Mouse (Mus musculus) granulocyte monocyte progenitor cell, adult 5-6 weeks (primary cell): ENCODE measurements at regions not wholly inside any gene's neighbourhood (a gene's known extent, or its start where the extent isn't known, plus 50 kb on each side); places are given as distances from the start of the nearest gene placed in this dataset.

Experiments used
- ATAC-seq: replicated peaks from 2 replicates; pipeline ENCODE4 v1.8.0; 2016; ENCODE audit warnings: mild to moderate bottlenecking, moderate TSS enrichment, inconsistent platforms; ENCODE audit not compliant: poor library complexity, severe bottlenecking

DNA sequence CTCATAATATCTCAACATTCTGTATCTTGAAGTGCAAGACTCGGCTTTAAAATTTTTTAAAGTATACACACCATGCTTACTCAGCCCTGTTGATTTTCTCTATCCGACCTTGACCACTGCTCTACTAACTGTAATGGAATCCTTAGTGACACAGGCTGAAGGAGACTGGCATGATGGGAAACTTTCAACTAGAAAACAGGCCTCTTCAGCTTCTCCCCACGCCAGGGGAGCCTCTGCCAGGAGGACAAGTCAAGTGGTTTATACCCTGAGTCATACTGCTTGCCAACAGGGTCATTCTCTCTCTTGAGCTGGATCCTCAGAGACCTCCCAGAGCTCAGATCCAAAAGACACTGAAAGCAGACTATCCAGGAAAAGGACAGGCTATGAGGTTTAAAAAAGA lies 245.7 kb downstream of the Ptprc start:
- ATAC-seq = no peak

DNA sequence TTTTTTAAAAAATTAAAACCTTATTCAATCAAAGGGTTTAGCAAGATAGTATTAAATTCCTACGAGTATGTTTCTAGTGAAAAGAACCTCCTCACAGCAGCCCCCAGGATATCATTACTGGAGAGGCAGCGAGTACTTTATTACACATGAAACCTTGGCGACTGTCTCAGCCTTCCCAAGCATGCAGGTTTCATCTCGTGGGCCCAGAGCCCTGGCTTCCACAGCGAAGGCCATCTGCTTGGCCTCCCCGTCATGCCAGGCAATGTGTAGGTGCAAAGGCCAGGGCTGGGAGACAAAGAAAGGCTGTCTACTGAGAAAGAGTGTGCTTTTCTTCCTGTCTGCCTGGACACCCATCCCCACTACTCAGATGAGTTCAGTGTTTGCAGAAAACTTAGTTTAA lies 247.0 kb downstream of the Ptprc start:
- no peak for ATAC-seq

DNA sequence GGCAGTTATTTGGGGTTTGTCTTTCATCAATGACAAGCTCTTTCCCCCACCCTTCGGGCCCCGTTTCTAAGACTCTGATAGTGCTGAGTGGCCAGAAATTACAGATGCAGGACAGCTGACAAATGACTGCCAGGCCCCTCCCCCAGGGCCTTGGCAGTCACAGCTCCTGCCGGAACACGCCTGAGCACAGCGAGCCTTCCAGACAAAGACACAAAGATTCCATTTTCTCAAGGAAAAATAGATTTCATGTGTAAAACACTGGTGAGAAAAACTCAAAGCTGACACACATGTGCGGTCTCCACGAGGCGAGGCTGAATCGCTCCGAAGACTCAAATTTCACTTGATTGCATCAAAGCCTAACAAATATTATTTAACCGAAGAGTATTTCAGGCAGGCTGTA lies 247.6 kb downstream of the Ptprc start:
- no peak for ATAC-seq

DNA sequence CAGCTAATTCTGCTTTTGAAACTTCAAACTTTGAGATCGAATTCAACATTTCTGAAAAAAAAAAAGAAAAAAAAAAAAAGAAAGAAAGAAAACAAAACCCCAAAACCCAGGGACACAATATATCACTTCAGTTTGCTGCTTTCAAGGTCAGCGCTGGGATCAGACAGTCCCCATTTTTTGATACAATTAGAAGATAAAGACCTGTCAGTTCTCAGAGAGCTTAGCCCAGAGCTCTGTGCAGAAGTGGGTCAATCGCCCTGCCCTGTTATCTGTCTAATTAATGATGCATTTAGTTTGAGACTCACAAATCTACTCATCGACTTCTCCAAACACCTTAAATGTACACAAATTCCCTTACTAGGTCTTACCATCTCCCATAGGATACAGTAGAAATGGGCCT lies 249.2 kb downstream of the Ptprc start:
- no peak for ATAC-seq

DNA sequence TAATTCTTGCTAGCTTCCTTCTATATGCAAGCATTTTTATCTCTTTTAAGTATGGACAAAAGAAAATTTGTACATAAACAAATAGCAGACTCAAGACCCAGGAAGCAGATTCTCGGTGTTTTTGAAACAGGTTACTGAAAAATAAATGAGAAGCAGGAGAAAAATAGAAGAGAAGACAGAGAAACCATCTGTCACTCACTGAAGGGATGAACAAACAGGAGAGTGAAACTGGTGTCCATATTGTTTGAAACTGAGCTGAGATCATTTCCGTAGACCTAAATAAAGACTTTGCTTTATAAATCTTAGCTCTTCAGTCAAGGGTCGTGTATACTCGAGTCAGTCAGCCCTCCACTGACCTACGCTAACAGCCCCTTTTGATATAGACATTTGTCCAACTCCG lies 251.4 kb downstream of the Ptprc start:
- ATAC-seq = no peak

DNA sequence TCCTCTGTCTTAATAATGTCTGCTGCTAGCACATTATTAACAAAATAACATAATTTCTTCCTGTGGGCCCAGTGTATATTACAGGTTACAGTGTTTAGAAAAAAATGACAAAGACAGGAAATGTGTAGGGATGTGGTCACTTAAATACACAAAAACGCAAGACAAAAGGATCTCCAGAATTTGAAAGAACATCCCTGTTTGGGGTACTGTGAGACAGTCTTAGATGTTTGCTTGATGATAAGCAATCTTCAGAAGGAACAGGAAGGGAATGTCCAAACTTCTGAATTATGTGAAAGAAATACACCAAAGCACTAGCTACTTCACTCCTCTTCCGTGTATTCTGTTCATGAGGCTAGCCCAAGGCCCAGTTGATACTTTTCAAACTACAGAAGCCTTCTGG lies 251.8 kb downstream of the Ptprc start:
- ATAC-seq = no peak

DNA sequence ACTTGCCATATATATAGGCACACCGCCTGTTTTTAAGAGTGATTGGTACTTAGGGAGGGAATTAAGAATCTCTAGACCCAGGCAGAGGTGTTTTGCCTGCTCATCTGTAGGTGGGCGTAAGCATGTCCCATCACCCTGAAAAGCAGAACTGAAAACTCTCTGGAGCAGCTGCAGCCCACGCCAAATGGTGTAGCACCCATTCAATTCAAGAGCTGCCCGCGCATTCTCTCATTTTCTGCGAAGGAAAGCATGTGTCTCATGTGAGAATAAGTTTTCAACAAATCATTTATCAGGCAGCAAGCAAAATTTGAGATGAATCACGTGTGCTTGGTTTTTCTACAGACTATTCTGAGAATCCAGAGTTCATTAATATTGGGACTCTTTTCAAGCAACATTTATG lies 252.7 kb downstream of the Ptprc start:
- ATAC-seq = peak; percentile 89

DNA sequence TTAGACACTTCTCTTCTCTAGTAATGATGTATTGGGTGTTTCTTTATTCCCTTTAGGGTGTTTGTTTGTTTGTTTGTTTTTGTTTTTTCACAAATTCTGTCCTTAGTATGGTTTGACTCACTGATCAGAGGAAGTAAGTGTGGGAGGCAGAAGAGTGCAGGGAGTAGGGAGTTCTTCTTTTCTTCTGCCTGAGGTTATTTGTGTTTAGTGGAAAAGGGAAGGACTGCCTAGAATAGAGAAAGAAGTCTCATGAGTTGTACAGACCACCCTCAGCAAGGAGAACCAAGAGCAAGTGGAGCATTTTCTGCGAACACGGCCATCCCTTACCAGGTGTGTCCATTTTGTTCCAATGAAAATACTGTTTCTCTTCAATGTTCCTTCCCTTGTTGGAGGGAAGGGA lies 253.9 kb downstream of the Ptprc start:
- ATAC-seq = peak; percentile 82

DNA sequence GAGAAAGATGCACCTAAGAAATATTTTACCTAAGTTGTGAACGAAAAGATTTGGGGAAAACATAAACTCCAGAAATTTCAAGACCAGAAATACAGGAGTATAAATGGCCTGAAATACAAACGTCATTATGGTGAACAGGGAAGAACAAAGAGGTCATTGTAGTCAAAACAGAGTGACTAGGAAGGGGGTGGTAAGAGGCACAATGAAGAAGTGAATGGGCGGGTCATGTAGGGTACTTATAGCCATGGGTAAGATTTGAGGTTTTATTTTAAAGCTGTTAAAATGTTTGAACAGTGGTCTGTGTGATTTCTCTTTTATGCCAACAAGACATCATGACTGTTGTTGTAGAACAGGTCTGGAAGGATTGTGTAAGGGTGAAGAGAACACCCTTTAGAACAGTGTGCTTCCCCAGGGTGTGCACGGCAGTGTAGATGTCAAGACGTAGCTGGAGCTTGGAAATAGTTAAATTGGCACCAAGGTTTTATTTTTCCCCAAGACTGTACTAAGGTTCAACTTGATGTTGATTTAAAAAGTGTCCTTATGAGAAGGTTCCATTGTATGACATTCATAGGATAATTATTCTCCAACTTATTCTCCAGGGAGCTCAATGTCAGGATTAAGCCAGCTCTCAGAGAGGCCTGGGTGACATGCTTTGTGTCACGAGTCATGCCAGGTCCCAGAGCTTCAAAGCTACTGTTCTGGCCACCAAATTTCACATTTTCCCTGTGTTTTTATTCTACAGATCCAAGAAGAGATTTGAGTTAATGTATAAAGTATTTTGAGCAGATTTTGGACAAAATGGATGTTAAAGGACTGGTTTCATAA lies 255.6 kb downstream of the Ptprc start:
- ATAC-seq = no peak

DNA sequence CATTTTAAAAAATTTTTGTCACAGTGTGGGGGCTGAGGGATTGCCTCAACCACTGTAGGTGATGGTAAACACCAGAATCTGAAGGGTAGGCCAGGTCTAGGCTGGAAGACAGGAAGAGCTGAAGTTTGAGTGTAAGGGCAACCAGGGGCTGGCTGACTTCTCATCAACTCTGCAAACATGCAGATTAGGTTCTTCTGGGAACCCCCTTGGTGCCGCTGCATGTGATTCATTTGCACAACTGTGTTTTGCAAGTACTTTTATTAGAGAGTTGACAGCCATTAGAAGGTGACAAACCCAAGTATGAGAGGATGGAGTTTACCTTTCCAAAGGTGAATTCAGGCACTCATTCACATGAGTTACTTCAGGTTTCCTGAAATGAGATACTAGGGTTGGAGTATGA lies 258.1 kb downstream of the Ptprc start:
- no peak for ATAC-seq

DNA sequence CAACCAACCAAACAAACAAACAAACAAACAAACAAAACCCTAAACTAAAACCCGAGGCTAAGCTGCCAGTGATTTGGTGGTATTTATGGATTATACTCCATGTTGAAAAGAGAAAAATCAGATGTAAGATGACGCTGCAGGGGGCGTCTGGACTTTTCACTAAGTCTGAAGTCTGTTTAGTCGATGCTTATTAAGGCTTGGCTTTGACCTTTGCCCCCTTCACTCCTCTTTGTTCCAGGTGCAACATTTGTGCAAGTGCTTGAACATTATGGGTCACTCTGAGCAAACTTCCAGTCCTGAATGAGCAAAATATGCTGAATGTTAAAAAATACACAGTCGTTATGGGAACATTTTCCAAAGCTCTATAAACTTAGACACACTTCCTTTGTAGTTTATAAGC lies 268.6 kb downstream of the Ptprc start:
- no peak for ATAC-seq

DNA sequence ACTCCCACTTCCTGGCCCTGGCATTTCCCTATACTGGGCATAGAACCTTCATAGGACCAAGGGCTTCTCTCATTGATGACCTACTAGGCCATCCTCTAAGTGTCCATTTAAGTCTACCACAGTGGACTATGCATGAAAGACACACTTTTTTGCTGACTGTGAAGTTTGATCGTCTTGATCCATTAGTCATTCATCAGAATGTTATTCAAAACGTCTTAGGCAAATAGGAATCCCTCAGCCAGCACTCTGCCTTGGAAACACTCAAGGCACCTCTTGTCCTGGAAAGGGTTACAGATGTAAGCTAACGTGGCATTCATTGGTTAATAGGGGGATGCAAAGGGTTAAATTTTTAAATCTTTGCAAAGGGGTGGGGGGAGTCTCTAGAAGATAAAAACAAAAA lies 269.0 kb downstream of the Ptprc start:
- ATAC-seq = no peak

DNA sequence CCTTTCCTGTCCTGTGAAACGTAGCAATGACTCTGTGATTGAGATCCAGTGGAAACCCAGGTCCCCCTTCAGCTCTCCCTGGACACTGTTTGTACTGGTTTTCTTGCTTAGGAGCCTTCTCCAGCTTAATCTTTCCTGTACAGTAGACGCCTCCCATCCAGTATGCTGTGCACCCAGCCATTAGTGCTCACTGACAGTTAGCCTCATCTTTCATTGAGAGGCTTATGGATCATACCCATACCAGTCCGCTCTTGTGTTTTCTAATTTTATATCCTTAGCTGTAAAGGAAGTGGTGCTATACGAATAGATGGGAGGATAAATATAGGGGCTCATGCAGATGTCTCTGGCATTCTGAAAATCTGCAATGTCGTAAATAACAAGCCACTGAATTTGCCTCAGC lies 269.9 kb downstream of the Ptprc start:
- no peak for ATAC-seq

DNA sequence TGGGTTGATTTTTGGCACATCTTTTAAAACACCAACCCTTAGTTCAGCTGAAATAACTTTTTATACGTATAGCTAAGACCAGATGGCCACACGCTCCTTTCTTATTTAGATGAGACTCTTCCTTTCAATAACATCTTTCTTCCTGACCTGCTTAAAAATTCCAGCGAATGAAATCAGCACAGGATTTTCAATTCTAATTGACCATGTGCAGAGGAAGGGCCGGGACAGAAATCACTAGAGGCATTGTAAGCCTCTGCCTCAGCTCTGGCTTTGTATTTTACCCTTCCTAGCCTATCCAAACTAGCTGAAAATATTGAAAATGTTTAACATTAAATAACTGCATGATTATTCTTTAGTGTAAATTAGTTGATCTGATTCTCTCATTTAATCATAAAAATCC lies 272.2 kb downstream of the Ptprc start:
- ATAC-seq = no peak

DNA sequence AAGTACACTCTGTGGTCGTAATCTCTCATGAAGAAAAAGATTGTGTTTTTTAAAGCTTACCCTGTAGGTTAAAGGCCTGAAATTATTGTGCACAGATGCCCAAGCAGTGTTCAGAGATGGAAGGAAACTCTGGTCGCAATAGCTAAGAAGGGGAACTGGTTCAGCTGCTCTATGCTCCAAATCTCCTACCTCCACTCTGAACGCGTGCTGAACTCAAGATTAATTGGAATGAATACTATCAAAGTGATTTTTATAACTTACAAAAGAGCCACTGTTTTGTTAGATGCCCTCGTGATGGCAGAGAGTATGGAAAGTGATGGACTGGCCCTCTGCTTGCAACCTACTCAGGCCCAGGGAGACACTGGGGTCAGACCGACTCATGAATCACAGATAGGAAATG lies 272.6 kb downstream of the Ptprc start:
- ATAC-seq = no peak

DNA sequence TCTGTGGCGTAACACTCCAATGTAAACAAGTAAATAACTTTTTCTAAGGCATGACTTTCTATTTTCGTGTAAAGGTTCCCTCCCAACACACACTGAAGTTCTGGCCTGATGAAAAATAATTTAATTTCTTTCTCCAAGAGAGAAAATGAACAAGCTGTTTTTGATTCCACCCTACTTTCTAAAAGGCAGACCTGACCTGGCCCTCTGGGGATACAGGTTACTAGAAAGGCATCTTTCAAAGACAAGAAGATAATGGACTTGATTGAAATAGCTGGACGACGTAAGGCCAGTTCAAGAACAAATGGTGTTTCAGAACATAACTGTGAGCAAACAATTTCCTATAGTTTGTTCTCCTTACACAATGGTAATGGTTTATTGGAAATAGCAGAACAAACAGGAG lies 273.5 kb downstream of the Ptprc start:
- ATAC-seq = no peak

DNA sequence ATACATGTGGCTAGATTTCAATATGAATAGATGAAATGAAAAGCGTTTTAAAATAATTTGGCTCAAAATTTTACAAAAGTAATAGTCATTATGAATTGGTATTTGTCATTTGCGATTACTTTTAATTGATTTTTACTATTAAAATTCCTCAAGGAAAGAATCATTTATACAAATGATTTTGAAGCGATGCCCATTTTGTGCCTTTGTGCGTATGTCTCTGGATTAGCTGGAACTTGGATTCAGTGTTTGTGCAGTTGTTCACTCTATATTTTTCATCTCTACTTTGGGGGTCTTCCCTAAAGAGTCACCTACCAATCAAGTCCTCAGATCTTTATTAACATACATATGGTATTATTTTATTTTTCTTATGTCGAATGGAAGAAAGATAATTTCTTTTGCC lies 274.3 kb downstream of the Ptprc start:
- no peak for ATAC-seq

DNA sequence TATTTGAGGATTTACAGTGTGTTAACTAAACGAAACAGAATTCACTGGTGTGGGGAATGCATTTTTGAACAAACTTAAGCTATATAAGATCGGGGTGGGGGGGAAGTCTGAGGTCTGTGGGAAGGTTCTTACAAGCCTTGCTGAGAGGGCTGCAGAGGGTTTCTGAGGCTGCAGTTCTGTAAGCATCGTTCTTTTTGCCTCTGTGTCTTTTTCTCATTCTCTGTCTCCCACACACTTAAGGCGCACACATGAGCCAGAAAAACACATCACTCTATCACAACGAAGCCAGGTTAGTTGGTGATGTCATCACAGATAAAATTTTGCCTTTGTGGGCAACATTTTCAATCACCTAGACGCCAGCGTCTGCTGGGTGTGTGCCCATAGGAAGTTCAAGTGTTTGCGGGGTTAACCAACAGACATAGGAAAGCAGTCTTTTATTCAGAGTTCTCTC lies 274.9 kb downstream of the Ptprc start:
- peak; percentile 9; the same call in 1 of the 2 replicates for ATAC-seq

DNA sequence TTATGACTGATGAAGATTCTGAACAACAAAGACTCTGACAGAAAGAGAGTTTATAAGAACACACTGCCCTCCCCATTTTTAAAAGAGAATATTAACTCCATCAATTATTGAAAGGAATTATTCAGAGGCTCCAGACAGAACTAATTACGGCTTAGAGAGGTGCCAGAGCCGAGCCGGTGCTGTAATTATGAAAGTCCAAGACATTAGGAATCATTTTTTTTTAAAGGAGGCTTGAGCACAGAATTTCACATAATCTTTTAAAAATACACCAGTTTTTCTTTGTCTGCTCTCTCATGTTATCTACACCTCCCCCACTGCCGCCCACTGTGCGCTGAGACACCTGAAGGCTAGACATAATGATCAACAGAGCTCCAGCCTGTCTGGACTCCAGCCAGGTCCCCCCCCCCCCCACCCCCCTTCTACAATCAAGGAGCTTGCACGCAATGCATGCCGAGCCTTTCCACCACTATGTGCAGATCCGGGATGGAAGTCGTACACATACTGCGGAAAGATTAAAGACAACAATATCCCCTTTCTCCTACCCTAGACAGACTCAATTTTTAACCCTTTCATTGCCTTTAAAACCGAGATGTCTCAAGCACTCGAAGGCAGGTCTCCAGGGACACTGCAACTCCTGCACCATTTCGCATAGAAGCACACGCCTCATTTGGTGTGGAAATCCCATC lies 275.4 kb downstream of the Ptprc start:
- peak; percentile 7; the same call in 1 of the 2 replicates for ATAC-seq

DNA sequence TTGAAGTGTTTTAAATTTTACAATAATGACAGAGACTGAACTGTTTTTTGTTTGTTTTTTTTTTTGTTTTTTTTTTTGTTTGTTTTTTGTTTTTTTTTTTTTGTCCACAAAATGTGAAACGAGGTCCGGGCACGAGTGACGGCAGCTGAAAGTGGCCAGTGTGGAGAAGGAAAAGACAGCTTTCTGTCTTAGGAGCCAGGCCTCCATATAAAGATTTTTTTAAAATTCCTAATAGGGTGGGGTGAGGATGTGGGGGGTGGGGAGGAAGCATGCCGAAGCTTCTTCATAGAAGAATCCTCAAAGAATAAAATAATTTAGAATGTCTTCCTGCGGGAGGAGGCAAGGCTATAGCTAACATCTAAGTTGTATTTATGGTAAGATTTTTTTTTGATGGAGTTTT lies 276.2 kb downstream of the Ptprc start:
- no peak for ATAC-seq

DNA sequence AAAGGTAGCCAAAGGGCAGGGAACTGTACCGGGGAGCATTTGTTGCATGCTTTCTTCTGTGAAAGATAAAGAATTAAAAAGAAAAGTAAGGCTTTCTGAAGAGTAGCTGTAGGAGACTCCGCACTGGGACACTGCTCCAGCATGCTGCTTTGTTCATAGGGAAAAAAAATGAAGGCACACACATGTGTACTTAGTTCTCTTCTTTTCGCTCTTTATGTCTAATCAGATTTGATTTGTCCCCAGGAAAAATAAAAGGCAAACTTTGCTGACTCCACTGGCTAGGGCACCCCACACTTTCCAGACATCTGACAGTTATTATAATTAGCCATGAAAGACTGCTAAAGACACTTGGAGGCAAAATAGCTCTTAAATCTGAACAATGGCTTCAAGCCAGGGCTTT lies 276.6 kb downstream of the Ptprc start:
- no peak for ATAC-seq

DNA sequence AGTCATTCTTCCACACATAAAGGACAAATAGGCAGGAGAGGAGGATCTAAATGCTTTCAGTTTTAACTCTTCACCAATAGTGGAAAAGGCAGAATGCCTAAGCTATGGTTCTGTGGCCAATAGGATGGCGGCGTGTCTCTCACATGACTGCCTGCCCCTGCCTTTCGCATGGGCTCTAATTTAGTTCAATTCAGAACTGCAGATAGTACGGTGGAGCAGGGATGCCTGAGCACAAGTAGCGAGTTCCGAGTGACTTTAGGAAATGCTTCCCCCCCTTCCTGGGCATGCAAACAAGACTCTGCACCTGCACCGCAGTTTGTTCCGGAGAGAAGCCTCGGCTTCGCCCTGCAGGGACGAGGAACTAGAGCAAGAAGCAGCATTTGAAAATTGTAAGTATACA lies 277.1 kb downstream of the Ptprc start:
- peak; percentile 90 for ATAC-seq
